Mouse (Mus musculus): ENCODE measurements around the gene Zfp574.
"Not testable (repeated sequence)": the region's sequence is repeated elsewhere in the genome, so short reads cannot be mapped to it uniquely, and the experiment has no call there.

The Zfp574 gene

GRCm38 (mm10) chr7:25071979-25072715, at the start of gene Zfp574, which contains the start of gene Grik5:
TSS of gene Zfp574 (plus strand) at chr7:25072567.
TSS of gene Grik5 (minus strand) at chr7:25072346.
- no peak for DNase-seq (ENCODE audit: low spot score in 2 of 2)

GRCm38 (mm10) chr7:25025855-25026439, 46.4 kb upstream of the Zfp574 start:
- DNase-seq (ENCODE audit: low spot score in 2 of 2) = no peak

- DNase-seq (ENCODE audit: low spot score in 2 of 2) = no peak
Measured at GRCm38 (mm10) chr7:25026452-25026851, 45.9 kb upstream of the Zfp574 start.

- DNase-seq (ENCODE audit: low spot score in 2 of 2) = peak in 1 of 2 experiments; percentile 59
Measured at GRCm38 (mm10) chr7:25030032-25030753, 42.2 kb upstream of the Zfp574 start.

- DNase-seq (ENCODE audit: low spot score in 2 of 2) = no peak
Measured at GRCm38 (mm10) chr7:25031528-25031927, 40.8 kb upstream of the Zfp574 start.

GRCm38 (mm10) chr7:25034796-25035195, 37.6 kb upstream of the Zfp574 start:
- peak; percentile 47 to 58 for DNase-seq (ENCODE audit: low spot score in 2 of 2)

GRCm38 (mm10) chr7:25035916-25036315, 36.5 kb upstream of the Zfp574 start:
- peak; percentile 65 to 72 for DNase-seq (ENCODE audit: low spot score in 2 of 2)

- peak; percentile 55 to 78 for DNase-seq (ENCODE audit: low spot score in 2 of 2)
Measured at GRCm38 (mm10) chr7:25041921-25042320, 30.4 kb upstream of the Zfp574 start.

- DNase-seq (ENCODE audit: low spot score in 2 of 2) = not testable (repeated sequence)
Measured at GRCm38 (mm10) chr7:25044599-25044998, 27.8 kb upstream of the Zfp574 start.

GRCm38 (mm10) chr7:25047363-25047762, 25.0 kb upstream of the Zfp574 start:
- peak; percentile 48 to 60 for DNase-seq (ENCODE audit: low spot score in 2 of 2)

GRCm38 (mm10) chr7:25049295-25049930, 23.0 kb upstream of the Zfp574 start:
- DNase-seq (ENCODE audit: low spot score in 2 of 2) = peak; percentile 41 to 62

GRCm38 (mm10) chr7:25052587-25052986, 19.8 kb upstream of the Zfp574 start:
- DNase-seq (ENCODE audit: low spot score in 2 of 2) = no peak

GRCm38 (mm10) chr7:25056951-25057350, 15.4 kb upstream of the Zfp574 start:
- DNase-seq (ENCODE audit: low spot score in 2 of 2) = no peak

- DNase-seq (ENCODE audit: low spot score in 2 of 2) = no peak
Measured at GRCm38 (mm10) chr7:25057888-25058287, 14.5 kb upstream of the Zfp574 start.

GRCm38 (mm10) chr7:25058394-25058793, 14.0 kb upstream of the Zfp574 start:
- DNase-seq (ENCODE audit: low spot score in 2 of 2) = no peak

GRCm38 (mm10) chr7:25058836-25059235, 13.5 kb upstream of the Zfp574 start:
- DNase-seq (ENCODE audit: low spot score in 2 of 2) = no peak

- no peak for DNase-seq (ENCODE audit: low spot score in 2 of 2)
Measured at GRCm38 (mm10) chr7:25063346-25063745, 9.0 kb upstream of the Zfp574 start.

GRCm38 (mm10) chr7:25063900-25064299, 8.5 kb upstream of the Zfp574 start:
- peak; percentile 65 to 76 for DNase-seq (ENCODE audit: low spot score in 2 of 2)

- no peak for DNase-seq (ENCODE audit: low spot score in 2 of 2)
Measured at GRCm38 (mm10) chr7:25067338-25067737, 5.0 kb upstream of the Zfp574 start.

- no peak for DNase-seq (ENCODE audit: low spot score in 2 of 2)
Measured at GRCm38 (mm10) chr7:25067909-25068656, 4.3 kb upstream of the Zfp574 start.

GRCm38 (mm10) chr7:25068724-25069123, 3.6 kb upstream of the Zfp574 start:
- DNase-seq (ENCODE audit: low spot score in 2 of 2) = peak; percentile 76 to 85

Data from right cerebral cortex, postnatal 36 days (tissue).